Mouse (Mus musculus) cortical plate, adult 2 months (tissue): ENCODE data around the gene Ltbp3. TPM values are rescaled to one million over a fixed set of nuclear protein-coding genes. Genes with fewer than 3 reads are reported as not detected.

Source experiments
- H3K27ac ChIP-seq: fragments of 200-500 bp; 2 replicates; pipeline ENCODE4 v1.5.1; 2012; ENCODE audit warnings: low read length, control low read depth, inconsistent platforms; ENCODE audit not compliant: insufficient read depth
- H3K4me1 ChIP-seq: fragments of 200-500 bp; 2 replicates; pipeline ENCODE4 v1.6.1; 2011; ENCODE audit warnings: low read length; ENCODE audit not compliant: control insufficient read depth, insufficient read depth
- H3K4me3 ChIP-seq: fragments of 200-500 bp; 2 replicates; pipeline ENCODE4 v1.5.1; 2011; ENCODE audit warnings: mild to moderate bottlenecking, low read length, control low read depth; ENCODE audit not compliant: insufficient read depth
- CTCF ChIP-seq: fragments of 200-500 bp; IDR thresholded peaks from 2 replicates; pipeline ENCODE4 v1.5.1; 2011; ENCODE audit warnings: mild to moderate bottlenecking, control low read depth, low read length; ENCODE audit not compliant: insufficient read depth; ENCODE audit errors: extremely low read depth
- POLR2A ChIP-seq: fragments of 200-500 bp; IDR thresholded peaks from 2 replicates; pipeline ENCODE4 v1.6.1; 2011; ENCODE audit warnings: mild to moderate bottlenecking, low read length, control low read depth; ENCODE audit not compliant: insufficient read depth; ENCODE audit errors: extremely low read depth
- polyA plus RNA-seq: library from polyadenylated mRNA; depleted of rRNA; stranded (reverse); fragments of >200 nt; gene quantifications from 2 replicates; pipeline ENCODE4 v1.2.3, GENCODE M21; 2012

The Ltbp3 gene
- polyA plus RNA-seq, 1 experiment, result 54.9 TPM

DNA sequence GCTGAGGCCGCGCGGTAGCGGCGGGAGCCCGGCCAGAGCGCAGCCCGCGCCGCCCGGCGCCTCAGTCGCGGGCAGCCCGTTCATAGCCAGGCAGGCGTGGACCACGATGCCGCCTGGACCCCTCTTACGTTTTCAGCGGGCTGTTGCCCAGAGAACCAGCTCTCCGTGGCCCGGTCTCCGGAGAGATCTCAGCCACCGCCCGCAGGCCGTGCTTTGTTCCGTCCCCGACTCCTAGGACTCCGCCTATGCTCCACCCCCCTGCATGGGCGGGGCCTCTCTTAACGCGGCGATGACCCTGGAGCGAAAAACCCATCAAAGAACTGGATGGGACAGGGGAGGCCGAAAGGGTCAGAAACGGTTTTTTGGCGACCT lies 11.3 kb upstream of the Ltbp3 start, which contains the start of gene Fam89b:
TSS of gene Fam89b (minus strand) at position 210 of the 372 bp plus-strand sequence.
- H3K27ac ChIP-seq, result peak within 1 kb of the TSS; percentile 33; the same call in 1 of the 2 replicates
- TF ChIP-seq CTCF (no peak), POLR2A (peak; percentile 89)
- peaks cover 7% of the 10 kb centered on the region; the same call in 1 of the 2 replicates for H3K4me1 ChIP-seq
- peak within 1 kb of the TSS; percentile 81 for H3K4me3 ChIP-seq

DNA sequence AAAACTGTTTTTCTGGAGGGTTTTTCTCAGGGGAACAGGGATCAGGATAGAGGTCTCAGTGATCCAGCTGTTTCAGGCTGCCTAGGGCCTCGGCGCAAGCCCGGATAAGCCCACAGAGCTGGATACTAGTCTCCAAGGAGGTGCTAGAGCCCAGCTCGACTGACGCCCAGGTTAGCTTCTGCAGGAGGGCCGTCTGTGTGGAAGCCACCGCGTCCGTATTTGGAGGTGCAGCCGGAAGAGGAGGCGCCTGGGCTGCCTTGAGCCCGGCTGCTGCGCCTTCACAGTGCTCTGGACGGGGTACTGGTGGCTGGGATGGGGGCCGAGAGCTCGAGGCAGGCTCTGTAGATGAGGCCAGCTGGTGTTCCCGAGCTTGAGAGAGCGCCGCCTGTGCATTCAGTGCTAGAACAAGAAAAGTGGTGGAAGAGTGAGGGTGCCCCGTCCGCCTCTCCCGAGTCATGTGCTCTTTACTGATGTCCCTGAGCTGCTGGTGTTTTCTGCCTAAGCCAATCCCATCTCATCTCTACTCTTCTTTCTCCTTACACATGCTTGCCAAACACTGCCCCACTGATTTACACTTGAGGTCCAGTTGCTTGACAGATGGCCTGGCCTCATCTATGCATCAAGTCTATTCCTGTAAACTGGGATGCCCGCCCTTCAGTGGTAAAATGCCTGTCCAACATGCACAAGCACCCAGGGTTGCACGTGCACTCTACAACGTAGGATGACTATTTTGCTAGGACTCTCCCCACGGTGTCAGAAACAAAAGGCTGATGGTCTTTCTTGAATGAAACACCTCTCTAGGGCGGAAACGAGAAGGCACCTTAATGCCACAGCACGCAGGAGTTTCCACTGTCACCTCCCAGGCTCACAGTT lies 10.2 kb upstream of the Ltbp3 start:
- no peak for TF ChIP-seq POLR2A
- TF ChIP-seq CTCF, result no peak
- no peak overlapping the region for H3K27ac ChIP-seq
- peak overlapping the region; percentile 61 for H3K4me3 ChIP-seq
- H3K4me1 ChIP-seq, result peaks cover 7% of the 10 kb centered on the region; the same call in 1 of the 2 replicates

DNA sequence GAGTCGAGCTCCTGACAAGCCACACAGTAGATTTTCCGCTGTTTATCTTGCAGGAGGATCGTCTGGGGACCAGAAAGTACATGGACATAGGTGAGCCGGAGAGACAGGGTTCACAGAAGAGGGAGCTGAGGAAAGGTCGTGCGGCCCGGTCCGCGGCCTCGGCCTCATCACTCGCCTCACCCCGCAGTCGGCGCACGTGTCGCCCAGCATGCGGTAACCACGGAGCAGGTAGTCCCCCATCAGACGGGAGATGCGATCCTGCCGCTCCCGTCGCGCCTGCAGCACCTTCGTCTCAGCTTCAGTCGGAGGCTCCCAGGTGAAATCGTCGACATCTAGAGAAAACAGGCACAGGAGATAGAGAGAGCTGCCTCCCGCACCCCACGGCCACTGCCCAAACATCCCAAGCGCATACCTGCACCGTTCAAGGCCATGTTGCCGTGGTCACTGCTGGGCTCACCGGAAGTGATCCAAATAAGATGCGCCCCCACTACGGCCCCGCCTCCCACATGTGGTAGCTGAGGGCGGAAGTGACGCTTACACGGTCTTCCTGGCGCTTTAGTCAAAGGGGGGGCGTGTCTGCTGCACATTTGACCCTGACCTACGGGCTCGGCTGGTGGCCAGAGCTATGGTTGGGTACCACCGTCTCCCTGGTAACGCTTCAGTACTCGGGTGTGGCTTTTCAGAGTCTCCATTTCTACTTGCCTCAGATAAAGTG lies 9.3 kb upstream of the Ltbp3 start:
- H3K4me1 ChIP-seq, result peaks cover 7% of the 10 kb centered on the region; the same call in 1 of the 2 replicates
- TF ChIP-seq CTCF (no peak), POLR2A (peak; percentile 85; the same call in 1 of the 2 replicates)
- H3K4me3 ChIP-seq, result peak overlapping the region; percentile 61
- no peak overlapping the region for H3K27ac ChIP-seq

DNA sequence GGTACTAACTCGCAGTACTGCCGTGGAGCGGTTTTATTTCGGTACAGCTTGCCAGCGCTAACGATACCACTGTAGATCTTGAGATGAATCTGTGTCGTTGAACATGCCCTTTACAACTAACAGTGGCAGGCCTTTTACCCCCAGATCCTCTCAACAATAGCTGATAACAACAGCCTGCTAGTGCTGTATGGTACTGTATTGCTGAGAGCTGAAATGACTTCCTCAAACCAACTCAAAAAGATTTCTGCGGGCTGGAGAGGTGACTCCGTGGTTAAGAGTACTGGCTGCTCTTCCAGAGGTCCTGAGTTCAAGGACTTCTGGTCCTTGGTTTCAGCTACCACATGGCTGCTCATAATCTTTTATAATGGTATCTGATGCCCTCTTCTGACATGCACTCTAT lies 6.4 kb upstream of the Ltbp3 start:
- Histone ChIP-seq H3K4me1 (peaks cover 2% of the 10 kb centered on the region; the same call in 1 of the 2 replicates), H3K27ac (no peak overlapping the region), H3K4me3 (no peak overlapping the region)
- TF ChIP-seq POLR2A, result no peak
- no peak for TF ChIP-seq CTCF

DNA sequence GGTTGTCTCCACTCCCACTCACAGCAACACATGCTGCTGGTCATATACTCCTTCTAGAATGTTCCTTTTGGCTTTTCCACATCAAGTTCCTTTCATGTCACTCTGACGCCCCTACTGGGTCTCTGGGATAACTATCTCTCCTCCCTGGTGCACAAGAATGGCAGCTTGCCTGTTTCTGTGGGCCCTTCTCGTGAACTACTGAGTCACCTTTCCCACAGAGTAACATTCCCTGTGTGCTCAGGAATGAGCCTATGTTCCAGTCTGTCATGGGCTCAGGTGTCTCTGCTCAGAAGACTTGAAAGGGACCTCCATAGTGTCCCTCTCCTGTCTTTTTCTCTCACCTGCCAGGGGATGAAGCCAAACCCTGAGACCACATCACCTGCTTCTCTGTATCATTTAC lies 1.3 kb upstream of the Ltbp3 start:
- no peak overlapping the region for H3K27ac ChIP-seq
- H3K4me3 ChIP-seq, result no peak overlapping the region
- H3K4me1 ChIP-seq, result 0 out of 2 replicates have a peak, but pooled peaks cover 1% of the 10 kb centered on the region
- TF ChIP-seq CTCF (no peak), POLR2A (no peak)

DNA sequence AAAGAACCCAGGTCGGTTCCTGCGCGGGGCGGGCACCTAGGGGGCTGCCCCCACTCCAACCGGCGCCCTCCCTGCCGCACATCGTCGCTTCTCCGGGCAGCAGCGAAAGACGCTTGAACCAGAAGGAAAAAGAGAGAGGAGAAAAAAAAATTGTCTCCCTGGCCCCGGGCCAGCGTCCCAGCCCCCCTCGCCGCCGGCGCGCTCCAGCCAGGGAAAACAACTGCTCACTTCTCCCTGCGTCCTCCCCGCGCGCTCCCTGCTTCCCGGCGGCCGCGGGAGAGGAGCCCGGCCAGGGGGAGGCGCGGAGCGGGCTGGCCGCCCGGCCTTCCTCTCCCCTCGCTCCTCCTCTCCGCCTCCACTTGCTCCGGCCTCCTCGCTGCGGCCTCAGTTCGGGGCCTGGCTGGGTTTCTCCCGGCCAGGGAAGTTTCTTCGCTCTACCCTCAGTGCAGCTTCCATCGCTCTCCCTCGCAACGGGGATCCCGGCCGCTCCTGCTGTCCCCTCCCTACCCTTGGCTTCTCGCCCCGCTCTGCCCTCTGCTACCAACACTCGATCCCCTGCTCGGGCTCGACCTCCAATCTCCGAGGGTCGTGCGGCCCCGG lies 1.0 kb downstream of the Ltbp3 start:
- TF ChIP-seq POLR2A (no peak), CTCF (no peak)
- Histone ChIP-seq H3K4me1 (0 out of 2 replicates have a peak, but pooled peaks cover 1% of the 10 kb centered on the region), H3K27ac (peak overlapping the region; percentile 76; the same call in 1 of the 2 replicates), H3K4me3 (peak overlapping the region; percentile 48)

DNA sequence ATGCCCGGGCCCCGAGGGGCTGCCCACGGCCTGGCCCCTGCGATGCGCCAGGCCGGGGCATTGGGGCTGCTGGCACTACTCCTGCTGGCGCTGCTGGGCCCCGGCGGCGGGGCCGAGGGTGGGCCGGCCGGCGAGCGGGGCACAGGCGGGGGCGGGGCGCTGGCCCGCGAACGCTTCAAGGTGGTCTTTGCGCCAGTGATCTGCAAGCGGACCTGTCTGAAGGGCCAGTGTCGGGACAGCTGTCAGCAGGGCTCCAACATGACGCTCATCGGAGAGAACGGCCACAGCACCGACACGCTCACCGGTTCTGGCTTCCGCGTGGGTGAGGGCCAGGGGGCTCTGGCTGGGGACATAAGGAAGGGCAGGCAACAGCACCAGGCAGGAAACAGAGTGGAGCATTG lies 1.5 kb downstream of the Ltbp3 start:
- Histone ChIP-seq H3K4me3 (peak overlapping the region; percentile 48), H3K27ac (0 out of 2 replicates have a peak overlapping the region, but pooled peaks have one; percentile 76), H3K4me1 (0 out of 2 replicates have a peak, but pooled peaks cover 1% of the 10 kb centered on the region)
- TF ChIP-seq POLR2A (no peak), CTCF (no peak)

DNA sequence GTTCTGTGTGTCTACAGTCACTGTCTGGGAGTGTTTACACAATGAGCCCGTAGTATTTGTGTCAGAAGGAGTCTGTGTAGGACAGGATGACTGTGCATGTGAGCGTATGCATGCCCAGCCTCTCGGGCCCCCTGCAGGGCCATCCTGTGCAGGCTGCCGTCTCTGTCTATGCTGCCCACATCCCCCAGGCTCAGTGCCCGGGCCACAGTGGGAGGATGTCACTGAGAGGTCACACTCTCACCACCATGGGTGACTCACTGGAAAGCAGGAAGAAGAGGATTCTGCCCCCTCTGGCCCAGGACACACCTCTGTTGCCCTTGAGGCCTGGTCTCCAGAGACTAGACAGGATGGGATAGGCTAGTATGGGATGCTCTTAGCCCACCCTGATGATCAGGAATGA lies 2.9 kb downstream of the Ltbp3 start:
- H3K4me3 ChIP-seq, result no peak overlapping the region
- TF ChIP-seq CTCF (no peak), POLR2A (no peak)
- no peak overlapping the region for H3K27ac ChIP-seq
- H3K4me1 ChIP-seq, result 0 out of 2 replicates have a peak, but pooled peaks cover 1% of the 10 kb centered on the region

DNA sequence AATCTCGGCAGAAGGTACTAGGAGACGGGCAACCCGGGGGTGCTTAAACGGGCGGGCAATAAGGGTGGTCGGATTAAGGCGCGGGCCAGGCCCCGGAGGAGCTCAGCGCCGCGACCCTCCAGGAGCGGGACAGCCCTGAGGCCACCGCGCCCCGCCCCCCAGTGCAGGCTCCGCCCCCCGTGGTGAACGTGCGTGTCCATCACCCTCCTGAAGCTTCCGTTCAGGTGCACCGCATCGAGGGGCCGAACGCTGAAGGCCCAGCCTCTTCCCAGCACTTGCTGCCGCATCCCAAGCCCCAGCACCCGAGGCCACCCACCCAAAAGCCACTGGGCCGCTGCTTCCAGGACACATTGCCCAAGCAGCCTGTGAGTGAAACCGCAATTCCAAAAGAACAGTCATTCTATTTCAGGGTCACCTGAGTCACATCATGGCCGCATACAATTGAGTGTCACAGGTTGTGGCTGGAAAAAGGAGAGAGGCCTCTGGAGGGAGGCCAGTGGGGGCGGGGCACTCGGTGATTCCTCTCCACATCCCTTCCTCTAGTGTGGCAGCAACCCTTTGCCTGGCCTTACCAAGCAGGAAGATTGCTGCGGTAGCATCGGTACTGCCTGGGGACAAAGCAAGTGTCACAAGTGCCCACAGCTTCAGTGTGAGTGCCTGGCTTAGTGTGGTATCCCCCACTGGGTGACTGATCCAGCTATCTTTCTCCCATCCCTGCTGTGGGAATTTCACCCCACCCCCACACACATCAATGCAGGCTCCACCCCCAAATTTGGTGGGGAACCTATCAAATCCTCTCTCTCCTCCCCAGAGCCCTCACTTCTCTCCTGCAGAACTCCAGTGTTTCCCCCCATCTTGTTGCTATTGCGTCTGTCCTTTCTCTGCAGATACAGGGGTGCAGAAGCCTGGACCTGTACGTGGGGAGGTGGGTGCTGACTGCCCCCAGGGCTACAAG lies 5.3 kb downstream of the Ltbp3 start:
- peak overlapping the region; percentile 43 for H3K4me3 ChIP-seq
- TF ChIP-seq POLR2A (no peak), CTCF (no peak)
- H3K4me1 ChIP-seq, result 0 out of 2 replicates have a peak, but pooled peaks cover 1% of the 10 kb centered on the region
- H3K27ac ChIP-seq, result no peak overlapping the region
